Mouse (Mus musculus): ENCODE measurements at regions not wholly inside any gene's neighbourhood (a gene's known extent, or its start where the extent isn't known, plus 50 kb on each side); places are given as distances from the start of the nearest gene placed in this dataset.

GRCm38 (mm10) chr4:87712691-87713090, 320.5 kb downstream of the Mllt3 start:
- no peak for TF ChIP-seq HCFC1 (IDR thresholded peaks at IDR 0.05; ENCODE audit: borderline replicate concordance, insufficient read depth, low read length)
- no peak for TF ChIP-seq CHD2 (IDR thresholded peaks at IDR 0.05; ENCODE audit: low read depth, low read length)
